Mouse (Mus musculus) layer of hippocampus, postnatal 36 days (tissue): ENCODE data around the gene Papln. TPM values are rescaled to one million over a fixed set of nuclear protein-coding genes. Genes with fewer than 3 reads are reported as not detected.

Experiments used
- DNase-seq, 2 experiments: peaks; one replicate each; pipeline ENCODE4 v3.0.0; 2022
- total RNA-seq, 2 experiments: library from RNA; stranded (reverse); gene quantifications; 2 replicates each; pipeline ENCODE4 v1.2.3; 2021

The Papln gene
- total RNA-seq, 2 experiments from 2014 or later = 2.8 to 3.1 TPM

DNA sequence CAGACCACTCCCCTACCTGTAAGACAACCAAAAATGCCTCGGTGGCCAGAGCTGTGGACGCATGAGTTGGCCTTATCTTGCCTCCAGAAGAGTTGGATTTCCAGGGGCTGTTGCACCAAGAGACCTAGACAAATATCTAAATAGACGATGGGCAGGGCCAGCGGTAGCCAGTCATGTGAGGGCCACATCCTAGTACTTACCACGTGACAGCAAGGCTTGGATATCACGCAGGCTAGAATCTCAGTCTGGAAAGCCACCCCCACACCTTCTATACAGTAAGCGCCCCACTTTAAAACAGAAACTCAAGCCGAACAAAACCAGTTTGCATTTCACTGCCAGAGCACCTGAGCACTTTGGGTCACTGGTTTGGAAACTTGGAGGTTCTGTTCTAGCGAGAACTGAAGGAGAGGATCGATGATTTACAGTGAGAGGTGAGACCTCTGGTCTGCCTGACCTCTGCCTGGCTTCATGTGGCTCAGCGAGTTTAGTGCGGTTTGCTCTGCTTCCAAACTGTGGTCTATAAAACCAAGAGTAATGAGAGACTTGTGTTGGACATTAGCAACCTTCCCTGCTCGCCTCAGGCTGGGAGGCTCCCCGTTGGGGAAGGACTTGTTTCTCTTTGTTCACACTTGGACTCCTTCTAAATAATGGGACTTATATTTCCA is 4.9 kb downstream of the Papln start:
- no peak for DNase-seq

- DNase-seq = peak in 1 of 2 experiments; percentile 34
These were observed 7.2 kb downstream of the Papln start for GRCm38 (mm10) chr12:83770418-83771256.

- no peak for DNase-seq
These were observed 12.2 kb downstream of the Papln start for GRCm38 (mm10) chr12:83775621-83776020.

GRCm38 (mm10) chr12:83776766-83777165 is 13.3 kb downstream of the Papln start:
- no peak for DNase-seq

DNA sequence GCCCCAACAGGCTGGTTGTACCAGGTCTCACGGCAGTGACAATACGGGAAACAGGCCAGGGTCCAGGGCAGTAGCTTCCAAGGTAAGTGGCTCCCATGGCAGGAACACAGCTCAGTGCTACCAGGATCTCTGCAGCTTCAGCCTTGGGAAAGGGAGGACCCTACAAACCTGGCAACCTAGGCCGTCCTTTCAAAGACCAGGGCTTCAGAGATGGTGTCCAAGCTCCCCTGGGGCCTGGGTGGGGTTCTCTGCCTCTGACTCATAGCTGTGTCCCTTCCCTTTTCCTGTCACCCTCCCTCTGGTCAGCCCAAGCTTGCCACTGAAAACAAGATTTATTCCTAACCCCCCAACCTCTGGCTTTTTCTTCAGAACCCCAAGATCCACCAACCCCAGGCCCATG is 16.7 kb downstream of the Papln start:
- DNase-seq = no peak

GRCm38 (mm10) chr12:83781204-83781603 is 17.8 kb downstream of the Papln start:
- DNase-seq = no peak

- DNase-seq = no peak
These were observed 18.3 kb downstream of the Papln start for GRCm38 (mm10) chr12:83781640-83782278.

- DNase-seq = no peak
These were observed 19.2 kb downstream of the Papln start for GRCm38 (mm10) chr12:83782669-83783068.

GRCm38 (mm10) chr12:83785305-83785704 is 21.9 kb downstream of the Papln start:
- no peak for DNase-seq

DNA sequence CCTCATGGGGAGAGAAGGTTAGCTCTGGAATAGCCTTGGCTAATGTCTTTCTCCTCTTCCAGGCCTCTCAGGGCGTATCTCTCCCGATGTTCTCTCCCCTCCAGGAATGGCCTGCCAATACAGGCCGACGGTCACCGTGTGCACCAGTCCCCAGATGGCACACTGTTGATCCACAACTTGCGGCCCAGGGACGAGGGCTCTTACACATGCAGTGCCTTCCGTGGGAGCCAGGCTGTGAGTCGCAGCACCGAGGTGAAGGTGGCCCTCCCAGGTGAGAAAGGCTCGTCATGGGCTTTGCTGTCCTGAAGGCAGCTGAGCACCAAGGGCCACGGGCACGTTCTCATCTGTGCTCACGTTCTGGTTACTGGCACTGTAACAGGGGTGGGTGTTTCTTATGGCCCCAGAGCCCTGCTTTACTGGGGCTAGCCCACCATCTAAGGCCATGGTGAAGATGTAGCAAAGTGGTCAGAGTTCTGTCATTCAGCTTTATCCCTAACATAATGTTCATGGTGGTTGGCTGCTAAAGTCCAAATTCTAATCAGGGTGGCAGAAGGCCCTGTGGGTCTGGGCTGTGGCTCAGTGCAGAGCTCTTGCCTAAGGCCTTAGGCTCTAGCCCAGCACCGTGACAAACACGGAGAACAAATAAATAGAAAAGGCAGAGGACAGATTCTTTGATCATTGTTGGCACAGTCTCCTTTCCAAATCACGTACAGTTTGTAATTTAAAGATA is 25.8 kb downstream of the Papln start:
- DNase-seq = no peak

DNA sequence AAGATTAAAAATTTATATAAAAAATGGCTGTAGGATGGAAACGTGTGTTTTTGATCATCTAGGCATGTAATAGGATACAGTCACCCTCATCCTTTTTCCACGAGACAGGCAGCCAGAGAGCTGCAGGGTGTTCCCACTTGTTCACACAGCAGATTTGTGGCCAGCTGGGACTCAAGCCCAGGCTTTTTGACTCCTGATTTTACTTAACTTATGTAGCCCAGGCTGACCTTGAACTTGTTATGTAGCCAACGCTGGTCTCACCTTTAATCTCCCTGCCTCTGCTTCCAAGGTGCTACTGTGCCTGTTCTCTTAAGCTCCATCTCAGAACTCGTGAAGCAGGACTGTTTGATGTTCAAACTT is 26.3 kb downstream of the Papln start:
- DNase-seq = no peak

DNA sequence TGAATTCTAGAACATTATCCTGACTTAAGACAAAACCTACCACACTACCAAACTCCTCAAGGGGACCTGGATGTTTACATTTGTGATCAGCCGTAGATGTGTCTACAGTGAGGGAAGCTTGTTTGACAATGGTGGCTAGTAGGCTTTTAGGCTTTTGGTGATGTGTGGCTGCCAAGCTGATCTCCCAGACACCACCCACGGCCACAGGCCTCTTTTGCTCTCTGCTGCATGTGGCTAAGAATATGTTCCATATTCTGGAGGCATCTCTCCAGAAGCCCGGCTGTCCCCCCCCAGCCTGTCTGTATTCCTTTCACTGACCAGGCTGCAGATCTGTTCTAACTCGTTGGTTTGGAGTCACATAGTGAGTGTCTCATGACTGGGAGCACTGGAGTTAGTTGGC is 27.3 kb downstream of the Papln start:
- DNase-seq = no peak

GRCm38 (mm10) chr12:83791737-83792136 is 28.3 kb downstream of the Papln start:
- DNase-seq = peak; percentile 22 to 44

DNA sequence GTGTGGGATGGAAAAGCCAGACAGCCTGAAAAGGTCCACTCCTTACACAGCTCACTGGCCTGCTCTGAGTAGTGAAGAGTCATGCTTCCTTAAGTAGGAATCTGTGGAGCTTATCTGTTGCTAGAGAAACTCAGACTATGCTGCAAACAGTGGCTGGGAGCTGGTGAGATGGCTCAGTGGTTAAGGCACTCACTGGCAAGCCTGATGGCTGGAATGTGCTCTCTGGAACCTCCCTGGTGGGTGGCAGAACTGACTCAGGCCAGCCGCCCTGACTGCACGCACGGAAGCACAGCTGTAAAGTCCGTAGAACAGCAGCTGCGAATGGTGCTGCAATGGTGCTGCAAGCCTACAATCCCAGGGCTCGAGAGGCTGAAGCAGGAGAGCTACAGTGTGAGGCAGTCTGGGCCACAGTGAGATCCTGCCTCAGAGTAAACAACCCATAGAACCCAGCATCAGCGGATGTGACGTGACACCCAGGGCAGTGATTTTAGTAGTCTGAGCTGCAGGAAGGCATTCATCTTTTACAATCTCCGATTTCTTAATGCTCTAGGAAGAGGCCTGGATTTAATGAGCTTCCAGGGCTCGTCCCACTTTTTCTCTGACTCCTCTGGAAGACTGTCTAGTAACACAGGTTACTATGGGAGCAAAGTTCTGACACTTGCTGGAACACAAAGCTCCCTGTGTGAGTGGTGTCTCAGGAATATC is 29.4 kb downstream of the Papln start:
- no peak for DNase-seq

DNA sequence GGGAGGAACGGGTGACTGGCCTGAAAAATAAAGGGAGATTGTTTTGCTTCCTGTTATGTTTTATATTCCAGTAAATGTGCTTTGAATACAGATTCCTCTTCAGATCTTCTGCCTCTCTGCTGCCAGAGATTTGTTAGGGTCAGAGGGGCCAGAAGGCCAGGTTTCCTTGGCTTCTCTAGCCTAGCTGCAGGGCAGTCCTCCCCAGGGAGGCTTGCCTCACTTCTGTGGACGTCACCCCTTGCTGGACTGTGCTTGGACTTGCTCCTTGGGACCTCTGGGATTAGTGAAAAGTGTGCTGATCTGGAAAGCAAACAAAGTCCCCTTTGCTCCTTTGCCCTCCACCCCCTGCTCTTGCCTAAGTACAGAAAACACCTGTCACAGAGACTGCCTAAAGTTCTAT is 31.6 kb downstream of the Papln start:
- no peak for DNase-seq

- DNase-seq = no peak
These were observed 32.2 kb downstream of the Papln start for GRCm38 (mm10) chr12:83795586-83795985.

- DNase-seq = no peak
These were observed 34.9 kb downstream of the Papln start for GRCm38 (mm10) chr12:83798313-83798712.

GRCm38 (mm10) chr12:83800943-83801342 is 37.5 kb downstream of the Papln start:
- DNase-seq = peak; percentile 34 to 55

- no peak for DNase-seq
These were observed 40.2 kb downstream of the Papln start for GRCm38 (mm10) chr12:83803641-83804040.

DNA sequence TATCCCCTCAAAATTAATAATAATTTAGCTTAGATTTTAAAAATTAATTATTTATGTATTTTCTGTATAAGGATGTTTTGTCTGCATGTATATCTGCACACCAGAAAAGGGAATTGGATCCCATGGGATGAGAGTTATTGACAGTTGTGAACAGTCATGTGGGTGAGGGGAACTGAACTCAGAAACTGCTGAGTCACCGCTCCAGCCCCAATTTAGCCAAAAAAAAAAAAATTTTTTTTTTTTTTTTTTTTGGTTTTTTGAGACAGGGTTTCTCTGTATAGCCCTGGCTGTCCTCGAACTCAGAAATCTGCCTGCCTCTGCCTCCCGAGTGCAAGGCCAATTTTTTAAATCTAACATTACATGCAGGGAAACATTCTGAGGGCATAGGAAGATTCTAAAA is 48.5 kb downstream of the Papln start:
- no peak for DNase-seq

- no peak for DNase-seq
These were observed 53.2 kb downstream of the Papln start for GRCm38 (mm10) chr12:83816616-83817015.

- DNase-seq = no peak
These were observed 67.0 kb downstream of the Papln start for GRCm38 (mm10) chr12:83830424-83830823.
